Mouse (Mus musculus): ENCODE data around the gene D6Wsu163e.

DNA sequence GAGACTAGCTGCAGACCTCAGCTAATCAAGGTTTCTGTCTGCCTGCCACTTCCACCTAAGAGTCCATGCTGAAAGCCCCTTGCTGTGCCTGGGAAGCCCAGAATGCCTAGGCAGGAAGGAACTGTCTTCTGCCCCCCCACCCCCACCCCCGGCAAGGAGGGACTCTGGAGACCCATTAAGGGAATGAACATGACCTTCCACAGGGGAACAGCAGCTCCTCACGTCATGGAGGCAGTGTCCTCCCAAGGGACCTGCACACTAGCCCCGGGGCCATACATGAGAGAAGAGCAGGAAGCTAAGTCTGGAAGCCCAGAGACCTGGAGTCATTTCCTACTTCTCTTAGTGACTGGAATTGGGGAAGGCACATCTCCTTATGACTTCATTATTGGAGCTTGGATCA is 31.9 kb upstream of the D6Wsu163e start:
- TF ChIP-seq GATA1 (IDR thresholded peaks at IDR 0.05; ENCODE audit: borderline replicate concordance, low read length) = no peak
- no peak for TF ChIP-seq CTCF (IDR thresholded peaks at IDR 0.05; ENCODE audit: low read depth, low read length)
- TF ChIP-seq POLR2AphosphoS5 (IDR thresholded peaks at IDR 0.05; ENCODE audit: insufficient replicate concordance, low read depth, low read length) = no peak
- TF ChIP-seq TAL1 (conservative IDR thresholded peaks at IDR 0.05; ENCODE audit: low read depth, low read length) = no peak
- no peak for TF ChIP-seq GATA2 (IDR thresholded peaks at IDR 0.05; ENCODE audit: borderline replicate concordance, low read depth, low read length)

Data from G1E (cell line).